Mouse (Mus musculus): Measurements from ENCODE around the gene Ralgapa1. TPM values are rescaled to one million over a fixed set of nuclear protein-coding genes. Genes with fewer than 3 reads are reported as not detected.
A peak's percentile ranks its signal among the peaks of the same experiment; 100 is the strongest.
"Not testable (repeated sequence)": the region's sequence is repeated elsewhere in the genome, so short reads cannot be mapped to it uniquely, and the experiment has no call there.

Ralgapa1 gene
- polyA plus RNA-seq, 1 experiment from 2014 or later: 22.8 TPM

- Histone ChIP-seq H3K27me3 (no peaks in the 10 kb centered on the region), H3K36me3 (no peaks in the 10 kb centered on the region), H3K9ac (no peak overlapping the region), H3K4me3 (peak overlapping the region; percentile 28), H3K27ac (no peak overlapping the region), H3K4me1 (no peaks in the 10 kb centered on the region; the same call in 1 of the 2 replicates), H3K9me3 (no peaks in the 10 kb centered on the region), H3K4me2 (replicated peaks) (peak overlapping the region; percentile 51)
- WGBS: 14% methylated on average over 19 of the region's 19 CpGs
- ATAC-seq (ENCODE audit: insufficient number of reproducible peaks, insufficient read depth, low FRiP score, low TSS enrichment): no peak
These were observed 260.8 kb downstream of the Ralgapa1 start for GRCm38 (mm10) chr12:55560025-55560690.

- Histone ChIP-seq H3K4me1 (no peaks in the 10 kb centered on the region; the same call in 1 of the 2 replicates), H3K4me3 (no peak overlapping the region), H3K27ac (no peak overlapping the region), H3K9ac (no peak overlapping the region), H3K36me3 (no peaks in the 10 kb centered on the region), H3K4me2 (replicated peaks) (no peak overlapping the region), H3K27me3 (no peaks in the 10 kb centered on the region), H3K9me3 (no peaks in the 10 kb centered on the region)
- ATAC-seq (ENCODE audit: insufficient number of reproducible peaks, insufficient read depth, low FRiP score, low TSS enrichment): no peak
- 85% methylated on average over 12 of the region's 12 CpGs for WGBS
These were observed 261.6 kb downstream of the Ralgapa1 start for GRCm38 (mm10) chr12:55559184-55559855.

- no peaks in the 10 kb centered on the region for H3K36me3 ChIP-seq
- H3K4me2 ChIP-seq (replicated peaks): no peak overlapping the region
- H3K27me3 ChIP-seq: no peaks in the 10 kb centered on the region
- WGBS: 83% methylated on average over 6 of the region's 6 CpGs
- H3K9ac ChIP-seq: no peak overlapping the region
- no peak for ATAC-seq (ENCODE audit: insufficient number of reproducible peaks, insufficient read depth, low FRiP score, low TSS enrichment)
- no peaks in the 10 kb centered on the region for H3K9me3 ChIP-seq
- no peaks in the 10 kb centered on the region; the same call in 1 of the 2 replicates for H3K4me1 ChIP-seq
- no peak overlapping the region for H3K27ac ChIP-seq
- no peak overlapping the region for H3K4me3 ChIP-seq
These were observed 263.1 kb downstream of the Ralgapa1 start for GRCm38 (mm10) chr12:55557866-55558265.

GRCm38 (mm10) chr12:55554901-55555300 lies 266.1 kb downstream of the Ralgapa1 start:
- H3K36me3 ChIP-seq; H3K27ac ChIP-seq; H3K27me3 ChIP-seq; H3K9me3 ChIP-seq; H3K4me1 ChIP-seq; H3K4me3 ChIP-seq; H3K9ac ChIP-seq; ATAC-seq (ENCODE audit: insufficient number of reproducible peaks, insufficient read depth, low FRiP score, low TSS enrichment); H3K4me2 ChIP-seq (replicated peaks): not testable (repeated sequence)
- 76% methylated on average over 6 of the region's 6 CpGs for WGBS

Small RNA genes within 50 kb of the gene (microRNA-seq; reads per million reads assigned to microRNA genes)
- gene Gm23394: 2.2 reads per million, percentile 7 among the genes with 10 or more reads in this experiment

Other genes starting within 250 kb of the Ralgapa1 start
- 0.93 and 1.1 TPM in 2 replicates for gene Insm2, start 221.7 kb downstream of the Ralgapa1 start, polyA plus RNA-seq (2016; fragmentation: Nextera tagmentation; extraction: Ambion mirVana)
- gene Brms1l, start 15.2 kb upstream of the Ralgapa1 start, polyA plus RNA-seq (2016; fragmentation: Nextera tagmentation; extraction: Ambion mirVana): 49.2 and 50.9 TPM in 2 replicates